Mouse (Mus musculus) liver, embryonic 16.5 days (tissue): Measurements from ENCODE around the gene Btbd2. TPM values are rescaled to one million over a fixed set of nuclear protein-coding genes. Genes with fewer than 3 reads are reported as not detected.
"Not testable (repeated sequence)": the region's sequence is repeated elsewhere in the genome, so short reads cannot be mapped to it uniquely, and the experiment has no call there.

Source experiments
- ATAC-seq: fragments of 200-750 bp; cut with Nextera tagmentation; 2 replicates; pipeline ENCODE4 v1.8.0; 2017; ENCODE audit warnings: low read depth, mild to moderate bottlenecking, moderate number of reproducible peaks, moderate library complexity
- H3K27ac ChIP-seq: fragments of 300-500 bp; sonication (generic); 2 replicates; pipeline ENCODE4 v1.5.1; 2014; ENCODE audit warnings: mild to moderate bottlenecking, low read length
- H3K27me3 ChIP-seq: fragments of 300-500 bp; sonication (generic); 2 replicates; pipeline ENCODE4 v1.6.1; 2014; ENCODE audit warnings: low read depth, low read length, mixed read lengths; ENCODE audit not compliant: control insufficient read depth, insufficient read depth
- H3K36me3 ChIP-seq: fragments of 300-500 bp; sonication (generic); 2 replicates; pipeline ENCODE4 v1.6.1; 2014; ENCODE audit warnings: mild to moderate bottlenecking; ENCODE audit not compliant: control insufficient read depth, insufficient read depth
- H3K4me1 ChIP-seq: fragments of 300-500 bp; sonication (generic); 2 replicates; pipeline ENCODE4 v1.6.1; 2014; ENCODE audit warnings: low read depth, low read length, mixed read lengths; ENCODE audit not compliant: control insufficient read depth
- H3K4me2 ChIP-seq: fragments of 300-500 bp; sonication (generic); 2 replicates; pipeline ENCODE4 v1.6.1; 2014; ENCODE audit warnings: low read depth, low read length, mixed read lengths
- H3K4me3 ChIP-seq: fragments of 300-500 bp; sonication (generic); 2 replicates; pipeline ENCODE4 v1.5.1; 2014; ENCODE audit warnings: low read depth, mild to moderate bottlenecking, low read length
- H3K9ac ChIP-seq: fragments of 300-500 bp; sonication (generic); 2 replicates; pipeline ENCODE4 v1.6.1; 2014; ENCODE audit warnings: low read depth, low read length
- H3K9me3 ChIP-seq: fragments of 300-500 bp; sonication (generic); replicated peaks from 2 replicates; pipeline ENCODE4 v1.6.1; 2016; ENCODE audit warnings: low read length; ENCODE audit not compliant: control insufficient read depth
- WGBS: fragments of 180-500 bp; shearing (Covaris S2); extraction: QIAGEN DNeasy Blood & Tissue Kit; methylation state at CpG from one replicate; pipeline ENCODE4 v1.1.7; 2014; ENCODE audit not compliant: insufficient replicate concordance; 5-methylcytosine and 5-hydroxymethylcytosine counted together
- polyA plus RNA-seq: library from polyadenylated mRNA; unstranded; fragments of >200 nt; fragmentation: Nextera tagmentation; extraction: Ambion mirVana; gene quantifications from 2 replicates; pipeline ENCODE4 v1.2.1, GENCODE M21; 2015

Btbd2 gene
- polyA plus RNA-seq, 1 experiment from 2014 or later, result 5.1 TPM

DNA sequence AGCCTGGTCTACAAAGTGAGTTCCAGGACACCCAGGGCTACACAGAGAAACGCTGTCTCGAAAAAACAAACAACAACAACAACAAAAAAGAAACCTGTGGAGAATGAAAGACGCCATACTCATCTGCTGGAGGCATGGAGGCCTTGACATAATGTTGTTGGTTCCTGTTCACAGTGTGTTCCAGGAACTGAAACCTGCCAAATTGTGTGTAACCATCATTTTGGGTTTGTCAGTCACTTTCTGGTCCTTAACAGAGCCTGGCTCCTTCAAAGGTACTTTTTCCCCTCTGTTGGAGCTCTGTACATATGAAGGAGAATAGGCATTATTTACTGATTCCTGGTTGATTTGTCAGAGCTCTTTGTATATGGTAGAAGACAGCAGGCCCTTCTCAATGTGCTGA lies 45.0 kb downstream of the Btbd2 start:
- H3K36me3 ChIP-seq, result peaks cover 22% of the 10 kb centered on the region
- H3K9me3 ChIP-seq, result no peaks in the 10 kb centered on the region
- 79% methylated on average over 3 of the region's 3 CpGs for WGBS

DNA sequence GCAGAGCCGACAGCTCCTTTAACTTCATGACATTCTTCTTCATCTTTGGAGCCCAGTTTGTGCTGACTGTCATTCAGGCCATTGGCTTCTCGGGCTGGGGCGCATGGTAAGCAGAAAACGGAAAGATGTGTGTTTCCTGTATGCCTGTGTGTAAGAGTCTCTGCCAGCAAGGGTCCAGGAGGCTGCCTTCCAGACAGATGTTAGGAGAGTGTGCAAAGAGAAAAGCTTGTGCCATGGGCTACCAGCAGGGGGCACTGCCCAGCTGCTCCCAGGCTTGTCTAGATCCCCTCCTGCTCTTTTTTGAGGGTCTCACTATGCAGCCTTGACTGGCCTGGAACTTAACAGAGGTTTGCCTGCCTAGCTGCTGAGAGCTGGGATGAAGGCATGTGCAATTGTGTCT lies 45.8 kb downstream of the Btbd2 start:
- H3K27ac ChIP-seq, result no peak overlapping the region
- H3K4me2 ChIP-seq, result no peak overlapping the region
- no peaks in the 10 kb centered on the region for H3K9me3 ChIP-seq
- H3K4me1 ChIP-seq, result peaks cover 8% of the 10 kb centered on the region
- no peak overlapping the region for H3K4me3 ChIP-seq
- H3K27me3 ChIP-seq, result no peaks in the 10 kb centered on the region
- H3K9ac ChIP-seq, result no peak overlapping the region
- ATAC-seq, result 0 out of 2 replicates have a peak, but pooled peaks have one; percentile 32
- H3K36me3 ChIP-seq, result peaks cover 31% of the 10 kb centered on the region
- 42% methylated on average over 4 of the region's 4 CpGs for WGBS

More for the DNA sequence above, 45.0 kb downstream of the Btbd2 start:
- no peak overlapping the region for H3K4me2 ChIP-seq
- no peak for ATAC-seq
- no peak overlapping the region; the same call in 1 of the 2 replicates for H3K27ac ChIP-seq
- no peaks in the 10 kb centered on the region for H3K27me3 ChIP-seq
- H3K9ac ChIP-seq, result no peak overlapping the region
- peaks cover 3% of the 10 kb centered on the region; the same call in 1 of the 2 replicates for H3K4me1 ChIP-seq
- H3K4me3 ChIP-seq, result no peak overlapping the region

DNA sequence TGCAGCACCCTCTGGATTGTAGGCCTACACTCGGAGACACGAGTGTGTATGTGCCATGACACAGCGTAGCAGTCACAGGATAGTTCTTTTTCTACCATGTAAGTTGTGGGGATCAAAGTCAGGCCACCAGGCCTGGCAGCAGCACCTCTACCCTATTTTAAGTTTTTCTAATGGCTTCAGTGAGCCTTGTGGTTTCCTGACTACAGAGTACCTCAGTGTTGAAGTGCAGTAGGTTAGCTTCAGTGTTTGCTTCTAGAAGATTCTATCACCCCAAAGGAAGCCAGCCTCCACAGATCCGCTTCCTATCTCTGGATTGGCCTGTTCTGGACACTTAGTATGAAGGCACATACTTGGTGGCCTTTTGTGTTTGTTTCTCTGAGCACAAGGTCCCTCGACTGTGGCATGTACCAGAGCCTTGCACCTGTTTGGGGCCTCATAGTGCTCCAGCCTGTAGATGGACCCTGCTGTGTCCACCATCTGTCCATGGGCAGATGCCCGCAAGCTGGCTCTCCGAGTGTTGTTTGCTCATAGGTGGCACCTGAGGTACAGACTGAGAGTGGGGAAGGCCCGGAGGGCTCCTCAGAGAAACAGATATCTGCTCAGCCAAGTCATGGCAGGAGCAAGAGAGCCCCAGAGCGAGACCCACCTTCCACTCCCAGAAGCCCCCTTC lies 46.6 kb downstream of the Btbd2 start:
- Histone ChIP-seq H3K9ac (no peak overlapping the region), H3K27me3 (no peaks in the 10 kb centered on the region), H3K27ac (no peak overlapping the region; the same call in 1 of the 2 replicates), H3K36me3 (peaks cover 28% of the 10 kb centered on the region), H3K9me3 (no peaks in the 10 kb centered on the region), H3K4me2 (no peak overlapping the region), H3K4me3 (no peak overlapping the region), H3K4me1 (peaks cover 10% of the 10 kb centered on the region)
- no peak for ATAC-seq
- WGBS, result 74% methylated on average over 9 of the region's 9 CpGs

DNA sequence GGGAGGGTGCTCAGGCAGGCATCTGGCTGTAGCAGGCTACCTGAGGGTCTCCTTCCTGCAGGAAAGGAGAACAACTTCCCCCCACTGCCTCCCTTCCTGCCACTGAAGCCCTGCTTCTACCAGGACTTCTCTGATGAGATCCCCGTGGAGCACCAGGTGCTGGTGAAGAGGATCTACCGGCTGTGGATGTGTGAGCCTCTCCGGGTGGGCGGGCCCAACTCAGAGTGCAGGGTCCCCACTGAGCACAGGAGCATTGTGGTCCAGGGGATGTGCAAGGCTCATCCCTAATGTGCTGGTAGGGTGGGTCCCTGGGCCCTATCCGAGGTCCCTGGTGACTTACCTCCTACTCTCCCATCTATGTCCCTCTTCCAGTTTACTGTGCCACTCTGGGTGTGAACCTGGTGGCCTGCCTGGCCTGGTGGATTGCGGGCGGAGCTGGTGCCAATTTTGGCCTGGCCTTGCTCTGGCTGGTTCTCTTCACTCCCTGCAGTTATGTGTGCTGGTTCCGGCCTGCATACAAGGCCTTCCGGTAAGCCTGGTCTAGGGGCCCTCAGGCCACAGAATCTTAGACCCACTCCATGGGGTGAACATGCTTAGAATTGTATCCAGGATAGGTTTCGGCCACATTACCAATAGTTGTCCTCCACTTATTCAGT lies 47.5 kb downstream of the Btbd2 start:
- Histone ChIP-seq H3K36me3 (peaks cover 28% of the 10 kb centered on the region), H3K4me3 (no peak overlapping the region), H3K27me3 (no peaks in the 10 kb centered on the region), H3K9me3 (no peaks in the 10 kb centered on the region), H3K27ac (no peak overlapping the region; the same call in 1 of the 2 replicates), H3K4me1 (peaks cover 19% of the 10 kb centered on the region), H3K9ac (no peak overlapping the region), H3K4me2 (no peak overlapping the region)
- ATAC-seq, result no peak
- WGBS, result 85% methylated on average over 10 of the region's 10 CpGs

DNA sequence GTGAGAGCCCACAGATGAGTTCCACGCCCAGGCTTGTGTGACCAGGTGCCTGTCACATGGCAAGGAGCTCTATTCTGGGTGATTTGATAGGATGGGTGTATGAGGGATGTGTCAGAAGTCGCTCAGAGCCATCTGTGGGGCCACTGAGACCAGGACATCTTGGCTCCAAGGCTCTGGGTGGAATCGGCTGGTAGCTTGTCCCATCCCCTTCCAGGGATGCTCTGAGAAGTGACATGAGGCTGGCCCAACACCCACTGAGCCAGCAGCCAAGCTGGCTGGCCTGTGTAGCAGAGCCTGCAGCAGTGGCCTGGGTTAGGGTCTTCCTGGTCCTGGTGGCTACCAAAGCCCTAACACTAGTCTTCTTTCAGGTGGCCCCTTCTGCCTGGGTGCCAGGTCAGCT lies 48.4 kb downstream of the Btbd2 start:
- ATAC-seq, result no peak
- WGBS, result 60% methylated on average over 3 of the region's 3 CpGs
- Histone ChIP-seq H3K4me2 (no peak overlapping the region), H3K9me3 (no peaks in the 10 kb centered on the region), H3K4me3 (no peak overlapping the region), H3K27ac (no peak overlapping the region), H3K9ac (no peak overlapping the region), H3K36me3 (peaks cover 26% of the 10 kb centered on the region), H3K4me1 (peaks cover 28% of the 10 kb centered on the region), H3K27me3 (no peaks in the 10 kb centered on the region)

DNA sequence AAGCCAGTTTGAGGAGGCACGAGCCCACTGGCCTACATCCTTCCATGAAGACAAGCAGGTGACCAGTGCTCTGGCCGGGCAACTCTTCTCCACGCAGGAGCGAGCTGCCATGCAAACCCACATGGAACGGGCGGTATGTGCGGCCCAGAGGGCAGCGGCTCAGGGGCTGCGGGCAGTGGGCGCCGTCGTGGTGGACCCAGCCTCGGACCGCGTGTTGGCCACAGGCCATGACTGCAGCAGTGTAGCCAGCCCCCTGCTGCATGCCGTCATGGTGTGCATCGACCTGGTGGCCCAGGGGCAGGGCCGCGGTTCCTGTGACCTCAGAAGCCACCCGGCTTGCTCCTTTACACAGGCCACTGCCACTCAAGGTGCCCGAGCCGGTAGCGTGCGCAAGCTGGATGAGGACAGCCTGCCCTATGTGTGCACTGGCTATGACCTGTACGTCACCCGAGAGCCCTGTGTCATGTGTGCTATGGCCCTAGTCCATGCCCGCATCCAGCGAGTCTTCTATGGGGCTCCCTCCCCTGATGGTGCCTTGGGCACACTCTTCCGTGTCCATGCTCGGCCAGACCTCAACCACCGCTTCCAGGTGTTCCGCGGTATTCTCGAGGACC lies 50.0 kb downstream of the Btbd2 start:
- ATAC-seq, result no peak
- no peak overlapping the region for H3K27ac ChIP-seq
- H3K4me1 ChIP-seq, result peaks cover 38% of the 10 kb centered on the region
- no peaks in the 10 kb centered on the region for H3K27me3 ChIP-seq
- no peak overlapping the region for H3K9ac ChIP-seq
- no peak overlapping the region for H3K4me3 ChIP-seq
- H3K4me2 ChIP-seq, result no peak overlapping the region
- no peaks in the 10 kb centered on the region for H3K9me3 ChIP-seq
- 88% methylated on average over 34 of the region's 34 CpGs for WGBS
- peaks cover 23% of the 10 kb centered on the region for H3K36me3 ChIP-seq

DNA sequence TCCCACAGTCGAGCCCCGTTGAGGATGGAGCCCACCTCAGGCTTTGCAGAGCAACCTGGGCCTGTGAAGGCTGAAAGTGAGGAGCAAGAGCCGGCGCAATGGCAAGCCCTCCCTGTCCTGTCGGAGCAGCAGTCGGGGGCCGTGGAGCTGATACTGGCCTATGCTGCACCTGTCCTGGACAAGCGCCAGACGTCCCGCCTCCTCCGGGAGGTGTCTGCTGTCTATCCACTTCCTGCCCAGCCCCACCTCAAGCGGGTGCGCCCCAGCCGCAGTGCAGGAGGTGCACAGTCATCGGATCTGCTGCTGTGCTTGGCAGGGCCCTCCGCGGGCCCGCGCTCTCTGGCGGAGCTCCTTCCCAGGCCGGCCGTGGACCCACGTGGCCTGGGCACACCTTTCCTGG lies 50.6 kb downstream of the Btbd2 start:
- no peaks in the 10 kb centered on the region for H3K27me3 ChIP-seq
- no peak overlapping the region for H3K4me3 ChIP-seq
- WGBS, result 75% methylated on average over 23 of the region's 23 CpGs
- no peak overlapping the region for H3K4me2 ChIP-seq
- H3K9ac ChIP-seq, result no peak overlapping the region
- no peak overlapping the region for H3K27ac ChIP-seq
- ATAC-seq, result no peak
- peaks cover 23% of the 10 kb centered on the region for H3K36me3 ChIP-seq
- peaks cover 44% of the 10 kb centered on the region for H3K4me1 ChIP-seq
- H3K9me3 ChIP-seq, result no peaks in the 10 kb centered on the region

DNA sequence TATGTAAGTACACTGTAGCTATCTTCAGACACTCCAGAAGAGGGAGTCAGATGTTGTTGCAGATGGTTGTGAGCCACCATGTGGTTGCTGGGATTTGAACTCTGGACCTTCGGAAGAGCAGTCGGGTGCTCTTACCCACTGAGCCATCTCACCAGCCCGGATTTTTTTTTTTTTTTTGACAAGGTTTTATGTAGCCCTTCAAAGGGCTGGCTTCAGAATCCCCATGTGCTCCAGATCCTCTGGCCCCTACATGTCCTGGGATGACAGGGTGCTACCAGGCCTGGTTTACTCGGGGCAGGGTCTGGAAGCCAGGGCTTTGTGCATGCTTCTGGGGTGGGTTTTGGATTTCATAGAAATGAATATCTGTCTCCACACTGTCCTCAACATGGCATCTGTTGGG lies 51.1 kb downstream of the Btbd2 start, which contains the start of gene Gm49322:
Gene Gm49322 (plus strand): TSS at position 301 of the 400 bp plus-strand sequence.
- H3K4me2 ChIP-seq, result peak within 1 kb of the TSS; percentile 97
- H3K27ac ChIP-seq, result peak within 1 kb of the TSS; percentile 90
- peaks cover 46% of the 10 kb centered on the region for H3K4me1 ChIP-seq
- not testable (repeated sequence) for H3K4me3 ChIP-seq, H3K9me3 ChIP-seq, H3K27me3 ChIP-seq, ATAC-seq
- peaks cover 23% of the 10 kb centered on the region for H3K36me3 ChIP-seq
- peak within 1 kb of the TSS; percentile 76 for H3K9ac ChIP-seq
- 67% methylated on average over 3 of the region's 4 CpGs for WGBS

DNA sequence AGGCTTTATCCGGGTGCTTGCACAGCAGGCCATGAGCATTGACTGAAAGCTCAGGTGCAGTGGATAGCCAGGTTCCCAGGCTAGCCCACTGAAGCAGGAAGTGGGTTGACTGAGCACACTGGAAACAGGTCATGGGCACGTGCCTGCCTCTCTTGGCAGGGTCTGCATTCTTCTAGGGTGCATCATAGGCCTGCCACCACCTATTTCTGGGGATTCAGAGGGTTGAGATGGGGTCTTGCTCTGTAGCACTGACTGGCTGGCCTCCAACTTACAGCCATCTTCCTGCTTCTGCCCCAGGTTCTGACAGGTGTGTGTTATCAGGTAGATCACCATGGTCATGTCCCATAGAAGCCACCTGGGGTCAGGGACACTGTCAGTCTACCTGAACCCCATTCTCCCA lies 51.9 kb downstream of the Btbd2 start:
- H3K9ac ChIP-seq, result peak overlapping the region; percentile 76
- peaks cover 23% of the 10 kb centered on the region for H3K36me3 ChIP-seq
- no peak for ATAC-seq
- no peak overlapping the region for H3K4me3 ChIP-seq
- WGBS, result 67% methylated on average over 2 of the region's 2 CpGs
- H3K27me3 ChIP-seq, result no peaks in the 10 kb centered on the region
- H3K4me1 ChIP-seq, result peaks cover 43% of the 10 kb centered on the region
- H3K27ac ChIP-seq, result peak overlapping the region; percentile 90
- H3K4me2 ChIP-seq, result peak overlapping the region; percentile 97
- H3K9me3 ChIP-seq, result no peaks in the 10 kb centered on the region
